Mouse (Mus musculus): ENCODE results near the gene St6galnac3.

St6galnac3 gene

DNA sequence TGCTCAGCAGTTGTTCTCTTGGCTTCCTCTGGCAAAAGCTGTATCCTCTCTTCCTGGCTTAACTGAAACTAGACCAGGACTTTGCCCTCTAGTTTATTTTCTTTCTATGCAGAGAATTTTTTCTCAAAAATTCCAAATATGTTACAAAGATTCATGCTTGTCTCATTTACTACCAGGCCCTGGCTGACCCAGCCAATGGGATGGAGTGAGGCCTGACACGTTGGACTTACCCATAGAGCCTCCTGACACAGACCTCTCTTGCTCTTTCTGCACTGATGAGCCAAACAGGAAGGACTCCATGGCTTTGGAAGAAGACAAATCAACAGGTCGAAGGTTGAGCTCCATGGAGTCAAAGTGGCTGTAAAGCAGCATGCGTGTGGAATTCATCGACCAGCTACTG lies 526.5 kb downstream of the St6galnac3 start:
- no peak for DNase-seq

DNA sequence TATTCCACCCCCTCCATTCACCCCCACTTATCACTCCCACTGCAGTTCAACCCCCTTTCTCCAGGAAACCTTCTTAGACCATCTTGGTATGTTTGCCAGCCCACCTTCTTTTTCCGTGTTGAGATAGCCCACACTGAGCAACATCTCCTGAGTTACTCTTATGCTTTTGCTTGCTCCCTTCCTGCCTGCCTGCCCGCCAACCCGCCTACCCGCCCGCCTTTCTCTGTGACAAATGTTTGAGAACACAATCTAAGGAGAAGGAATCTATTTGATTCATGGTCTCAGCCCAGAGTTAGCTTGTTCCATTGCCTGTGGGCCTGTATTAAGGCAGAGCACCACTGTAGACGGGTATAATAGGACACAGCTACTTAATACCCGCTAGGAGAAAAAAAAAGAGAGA lies 531.9 kb downstream of the St6galnac3 start:
- no peak for DNase-seq

DNA sequence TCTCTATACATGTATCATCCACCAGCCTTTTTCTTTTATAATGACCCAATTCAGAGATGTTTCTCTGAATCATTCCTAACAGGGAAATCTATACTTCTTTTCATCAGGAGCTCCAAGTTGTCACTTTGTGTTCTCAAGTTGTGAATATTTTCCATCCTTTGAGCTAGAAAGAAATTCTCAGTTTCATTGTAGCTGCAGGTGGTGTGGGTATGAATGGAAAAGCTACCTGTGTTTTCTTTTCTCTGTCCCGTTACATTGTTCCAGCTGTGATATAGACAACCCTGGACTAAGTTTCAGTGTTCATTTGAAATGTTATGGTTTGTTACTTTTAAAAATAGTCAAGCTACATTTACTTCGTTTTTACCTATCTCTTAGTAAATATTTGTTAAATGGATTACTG lies 534.2 kb downstream of the St6galnac3 start:
- no peak for DNase-seq

DNA sequence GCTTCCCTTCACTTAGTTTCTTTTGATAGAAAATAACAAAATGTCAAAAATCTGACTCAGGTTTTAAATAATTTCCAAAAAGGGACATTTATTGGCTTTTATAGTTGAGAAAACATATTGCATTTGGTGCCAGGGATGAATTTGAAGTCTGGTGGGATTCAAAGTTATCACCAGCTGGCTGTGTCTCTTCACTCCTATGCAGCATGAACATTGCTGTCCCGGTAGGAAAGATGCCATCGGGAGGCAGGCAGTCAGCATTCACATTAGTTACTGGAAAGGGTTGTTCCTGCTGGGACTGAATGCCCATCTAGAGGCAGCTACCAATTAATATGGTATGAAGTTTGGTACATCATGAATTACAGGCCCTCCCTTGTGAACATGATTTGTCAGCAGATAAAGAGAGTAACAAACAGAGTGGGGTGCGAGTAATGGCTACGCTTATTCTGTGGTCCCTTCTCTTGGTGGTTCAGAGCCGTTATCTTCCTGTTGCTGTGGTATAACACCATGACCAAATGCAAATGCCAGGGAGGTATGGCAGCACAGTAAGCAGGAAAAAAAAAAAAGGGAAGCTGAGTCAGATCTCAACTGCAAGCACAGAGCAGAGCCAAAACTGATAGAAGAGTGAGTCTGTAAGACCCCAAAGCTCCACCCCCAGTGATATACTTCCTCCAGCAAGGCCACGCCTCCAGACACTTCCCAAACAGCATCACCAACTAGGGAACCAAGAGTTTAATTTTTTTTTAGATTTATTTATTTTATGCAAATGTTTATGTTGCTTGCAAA lies 535.1 kb downstream of the St6galnac3 start:
- no peak for DNase-seq

DNA sequence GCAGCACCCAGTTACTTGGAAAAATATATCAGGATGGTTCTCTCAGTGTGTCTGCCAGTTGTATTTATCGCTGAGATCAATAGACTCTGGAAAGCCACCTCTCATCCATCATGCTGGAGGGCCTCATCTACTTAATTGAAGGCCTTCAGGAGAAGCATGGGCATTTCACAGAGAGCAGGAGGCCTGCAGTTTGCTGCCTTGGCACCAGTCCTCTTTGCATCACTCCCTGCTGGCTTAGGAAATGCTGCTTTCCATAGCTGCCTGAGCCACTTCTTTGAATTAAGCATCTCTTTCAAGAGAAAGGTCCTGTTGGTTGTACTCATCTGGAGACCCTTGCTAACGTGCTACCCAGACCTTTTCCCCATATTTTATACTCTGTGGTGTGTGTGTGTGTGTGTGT lies 536.8 kb downstream of the St6galnac3 start:
- DNase-seq: peak; percentile 43 to 62

DNA sequence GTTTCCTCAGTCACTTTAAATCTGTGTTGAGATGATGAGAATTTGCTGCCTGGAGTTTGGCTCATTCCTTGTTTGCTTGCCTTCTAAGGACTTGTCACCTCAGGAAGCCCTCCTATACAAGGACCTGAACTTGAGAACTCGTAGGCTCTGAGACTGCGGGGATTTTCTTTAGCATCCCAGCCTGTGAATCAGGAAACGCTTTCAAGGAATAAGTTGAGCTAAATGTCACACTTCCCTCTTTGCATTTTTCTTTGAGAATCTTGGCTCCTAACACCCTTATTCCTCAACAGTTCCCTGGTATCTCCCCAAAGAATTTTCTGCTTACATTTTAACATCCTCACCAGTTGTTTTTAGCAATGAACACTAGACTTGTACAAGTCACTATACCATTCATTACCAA lies 539.9 kb downstream of the St6galnac3 start:
- DNase-seq: no peak

DNA sequence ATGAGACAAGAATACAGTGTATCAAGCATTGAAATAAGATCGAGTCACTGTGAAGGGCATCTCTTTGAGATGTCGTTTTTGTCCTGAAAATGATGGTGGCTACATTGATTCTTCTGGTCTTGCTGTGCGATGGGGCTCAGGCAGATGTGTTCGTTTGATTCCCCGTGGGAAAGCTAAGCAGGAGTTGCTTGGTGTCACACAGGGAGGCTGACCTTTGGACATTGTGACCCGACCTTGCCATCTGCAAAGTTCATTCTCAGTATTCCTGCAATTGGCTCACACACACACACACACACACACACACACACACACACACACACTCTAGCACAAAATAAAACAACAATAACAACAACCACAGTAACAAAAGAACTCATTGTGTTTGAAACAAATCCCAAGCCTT lies 543.7 kb downstream of the St6galnac3 start:
- DNase-seq: no peak

DNA sequence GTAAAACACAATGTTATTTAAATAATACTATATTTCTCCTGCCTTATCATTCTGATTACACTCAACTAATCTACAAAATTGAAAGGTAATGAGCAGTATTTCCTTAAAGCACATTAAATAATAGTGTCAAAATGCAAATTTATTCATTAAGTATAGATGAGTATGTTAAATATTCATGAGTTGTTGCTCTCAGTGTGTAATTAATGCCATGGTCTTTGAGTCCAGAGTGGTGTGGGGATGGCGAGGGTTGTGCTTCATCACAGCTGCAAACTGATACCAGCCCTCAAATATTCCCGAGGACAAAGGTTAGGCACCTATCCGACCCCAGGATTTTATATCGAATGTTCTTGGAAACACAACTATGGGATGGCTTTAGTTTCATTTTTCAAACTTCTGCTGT lies 548.2 kb downstream of the St6galnac3 start:
- DNase-seq: no peak

DNA sequence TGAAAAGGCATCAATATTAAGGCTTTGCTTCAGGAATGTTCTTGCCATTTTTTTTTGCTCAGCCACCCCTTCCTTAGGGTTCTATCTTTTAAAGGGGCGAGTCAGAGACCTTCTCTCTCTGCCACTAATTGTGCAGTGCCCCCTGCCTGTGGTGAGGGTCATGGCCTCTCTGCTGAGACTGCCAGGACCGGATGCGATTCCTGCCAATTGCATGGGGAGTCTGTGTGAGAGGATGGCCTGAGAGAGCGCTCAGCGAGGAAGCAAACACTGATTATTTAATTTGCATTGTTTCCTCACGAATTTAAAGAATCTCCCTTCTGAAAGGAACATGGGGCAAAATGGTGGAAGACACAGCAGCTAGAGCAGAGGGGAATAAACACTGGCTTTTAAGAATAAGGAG lies 548.6 kb downstream of the St6galnac3 start:
- DNase-seq: no peak

DNA sequence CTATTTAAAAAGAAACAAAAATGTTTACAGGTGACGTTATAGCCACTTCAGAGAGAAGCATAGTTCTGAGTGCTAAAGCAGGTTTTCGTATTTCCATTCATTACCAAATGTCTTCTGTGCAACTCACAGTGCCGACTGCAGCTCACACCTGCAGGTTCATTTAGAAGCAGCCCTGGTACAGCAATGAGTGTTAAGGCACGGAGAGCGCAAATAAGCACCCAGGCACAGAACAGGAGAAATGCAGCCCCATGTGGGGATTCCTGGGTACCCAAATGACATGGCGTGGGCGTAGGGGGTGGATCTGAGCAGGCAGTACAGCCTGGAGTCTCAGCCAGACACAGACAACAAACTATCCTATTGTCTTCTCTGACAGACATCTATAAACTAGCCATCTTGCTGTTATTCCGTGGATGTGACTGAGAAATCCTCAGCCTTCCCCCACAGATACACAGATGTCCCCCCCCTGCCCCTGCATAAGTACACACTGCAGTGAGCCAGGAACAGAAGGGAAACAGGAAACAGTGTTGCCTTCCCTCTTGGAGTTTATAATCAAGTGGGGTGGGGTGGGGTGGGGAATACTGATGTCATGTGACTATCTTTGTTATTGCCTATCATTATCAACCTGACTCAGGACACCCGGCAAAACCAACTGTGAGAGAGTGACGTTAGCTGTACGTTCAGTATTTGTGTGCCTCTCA lies 550.5 kb downstream of the St6galnac3 start:
- no peak for DNase-seq

DNA sequence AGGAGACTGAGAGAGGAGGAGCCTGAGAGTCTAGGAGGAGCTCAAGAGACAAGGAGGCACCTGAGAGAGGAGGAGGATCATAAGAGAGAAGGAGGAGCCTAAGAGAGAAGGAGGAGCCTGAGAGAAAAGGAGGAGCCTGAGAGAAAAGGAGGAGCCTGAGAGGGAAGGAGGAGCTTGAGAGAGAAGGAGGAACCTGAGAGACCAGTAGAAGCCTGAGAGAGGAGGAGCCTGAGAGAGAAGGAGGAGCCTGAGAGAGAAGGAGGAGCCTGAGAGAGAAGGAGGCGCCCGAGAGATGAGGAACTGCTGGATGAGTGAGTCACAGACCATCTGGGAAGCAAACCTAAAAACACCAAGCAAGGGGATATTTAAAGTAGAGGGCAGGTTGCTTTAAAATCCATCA lies 551.4 kb downstream of the St6galnac3 start:
- DNase-seq: no peak

DNA sequence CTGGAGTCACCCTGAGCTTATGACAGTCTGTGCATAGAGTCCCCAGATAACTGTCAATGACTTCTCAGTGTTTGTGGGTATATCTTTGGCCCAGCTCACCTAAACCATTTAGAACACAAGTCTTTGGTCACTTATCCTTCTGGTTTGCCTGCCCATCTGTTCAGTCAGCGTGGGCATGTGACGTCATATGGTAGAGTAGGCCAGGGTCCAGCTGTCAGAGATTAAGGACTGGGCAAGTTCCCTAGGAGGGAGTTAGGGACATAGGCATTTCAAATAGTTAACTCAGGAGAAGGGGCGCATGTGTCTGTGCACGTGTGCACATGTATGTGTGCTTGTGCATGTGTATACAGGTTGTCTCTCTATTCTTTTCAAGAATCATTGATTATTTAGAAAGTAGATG lies 554.8 kb downstream of the St6galnac3 start:
- peak in 1 of 2 experiments; percentile 19 for DNase-seq

DNA sequence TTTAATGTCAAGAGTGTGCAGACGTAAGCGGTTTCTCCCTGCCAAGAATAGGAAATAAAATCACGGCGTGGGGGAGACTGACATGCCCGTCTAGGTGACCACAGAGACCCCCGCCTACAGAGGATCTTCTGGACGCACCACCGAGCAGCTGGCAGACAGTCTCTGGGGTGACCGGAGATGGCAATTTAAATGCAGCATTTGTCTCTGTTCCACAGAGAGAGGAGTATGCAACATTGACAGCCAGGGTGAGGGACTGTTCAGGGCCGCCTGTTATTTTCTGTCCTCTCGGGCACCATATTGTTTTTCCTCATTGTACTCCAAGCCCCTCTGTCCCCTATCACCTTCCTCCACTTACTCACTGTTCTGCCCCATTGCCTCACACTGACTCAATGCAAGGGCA lies 555.2 kb downstream of the St6galnac3 start:
- DNase-seq: no peak

DNA sequence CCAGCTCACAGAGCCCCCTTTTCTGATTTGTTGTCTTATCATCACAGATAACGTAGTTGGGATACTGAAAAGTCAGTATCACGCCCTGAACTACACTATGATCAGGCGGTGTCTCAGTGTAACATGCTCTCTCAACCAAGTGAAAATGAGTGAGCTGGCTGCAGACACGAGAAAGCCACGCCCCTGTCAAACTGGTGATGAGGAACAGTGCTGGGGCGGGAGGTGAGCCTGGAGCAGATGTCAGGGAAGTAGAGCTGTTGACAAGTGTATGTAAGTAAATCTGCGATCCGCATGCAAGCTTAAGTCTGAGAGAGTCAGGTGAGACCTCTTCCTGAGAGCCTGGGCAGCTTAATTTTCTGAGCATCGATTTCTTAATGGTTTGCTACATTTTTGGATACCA lies 563.3 kb downstream of the St6galnac3 start:
- DNase-seq: no peak

DNA sequence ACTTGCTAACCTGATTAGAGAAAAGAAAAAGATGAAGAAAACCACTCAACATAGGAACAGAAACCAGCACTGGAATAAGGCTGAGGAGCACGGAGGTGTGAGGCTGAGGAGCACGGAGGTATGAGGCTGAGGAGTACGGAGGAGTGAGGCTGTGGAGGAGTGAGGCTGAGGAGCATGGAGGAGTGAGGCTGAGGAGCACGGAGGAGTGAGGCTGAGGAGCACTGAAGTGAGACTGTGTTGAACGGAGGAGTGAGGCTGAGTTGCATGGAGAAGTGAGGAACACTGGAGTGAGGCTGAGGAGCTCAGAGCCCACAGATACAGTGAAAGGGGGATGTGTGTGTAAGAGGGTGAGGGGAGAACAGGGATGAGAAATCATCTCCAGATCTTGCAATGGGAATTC lies 564.3 kb downstream of the St6galnac3 start:
- DNase-seq: no peak

DNA sequence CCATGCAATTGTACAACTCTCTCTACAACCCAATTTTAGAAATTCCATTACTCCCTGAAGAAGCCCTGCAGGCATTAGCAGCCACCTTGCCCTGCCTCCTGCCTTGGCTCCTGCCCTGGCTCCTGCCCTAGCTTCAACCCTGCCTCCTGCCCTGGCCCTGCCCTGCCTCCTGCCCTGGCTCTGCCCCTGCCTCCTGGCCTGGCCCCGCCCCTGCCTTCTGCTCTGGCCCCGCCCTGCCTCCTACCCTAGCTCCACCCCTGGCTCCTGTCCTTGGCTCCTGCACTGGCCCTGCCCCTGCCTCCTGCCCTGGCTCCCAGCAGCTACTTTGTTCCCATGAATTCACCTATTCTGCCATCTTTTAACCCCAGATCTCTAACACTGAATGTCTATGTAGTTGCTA lies 576.1 kb downstream of the St6galnac3 start:
- DNase-seq: peak in 1 of 2 experiments; percentile 12
